Comparison of ENCODE assay signal across 9 mouse cellular contexts in the genomic region with DNA sequence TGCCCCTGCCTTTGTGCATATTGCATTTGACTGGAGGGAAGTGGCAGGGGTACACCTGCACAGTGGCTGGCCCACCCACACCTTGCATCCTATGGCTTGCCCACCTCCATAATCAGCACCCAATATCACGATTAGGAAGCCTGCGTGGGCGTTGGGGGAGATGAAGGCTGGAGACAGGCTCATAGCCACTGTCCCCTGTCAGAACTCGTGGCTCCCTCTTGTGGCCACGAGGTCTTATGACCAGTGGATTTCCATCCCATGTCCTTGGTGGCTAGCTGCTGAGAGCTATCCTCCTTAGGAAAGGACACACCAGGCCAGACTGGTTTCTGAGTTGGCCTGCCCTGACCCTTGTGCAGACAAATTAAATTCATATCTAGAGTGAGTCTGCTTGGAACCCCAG.
A peak's percentile ranks its signal among the peaks of the same experiment; 100 is the strongest.
DNase-seq lines count a peak whose midpoint lies in the region; ATAC-seq and TF ChIP-seq lines count a peak whose summit lies in the region.
"Had no signal": no experiment of that assay in that cellular context is flagged by ENCODE, and none has a peak within 500 bp of the region (broad histone marks: within the 10 kb centered on the region; RNA-seq: fewer than 3 reads in every experiment).

No protein-coding gene starts in this region.

- peaks cover 20% of the 10 kb centered on the region; the same call in 1 of the 2 replicates for H3K27me3 ChIP-seq in heart, embryonic 10.5 days (ENCODE audit: insufficient read depth, poor library complexity, severe bottlenecking)
- no peaks in the 10 kb centered on the region for H3K27me3 ChIP-seq in intestine, embryonic 14.5 days (replicated peaks; ENCODE audit: control insufficient read depth, insufficient read depth, low read length)
- H3K27me3 ChIP-seq in midbrain, embryonic 13.5 days: no peaks in the 10 kb centered on the region
- H3K27me3 ChIP-seq in small intestine, adult 2 months (ENCODE audit: control insufficient read depth, insufficient read depth, low read length): no peaks in the 10 kb centered on the region

- no peak overlapping the region for H3K9ac ChIP-seq in intestine, embryonic 14.5 days (ENCODE audit: low read length)
- H3K9ac ChIP-seq in midbrain, embryonic 13.5 days (replicated peaks): 0 out of 2 replicates have a peak overlapping the region, but pooled peaks have one; percentile 19

- 0 out of 2 replicates have a peak, but pooled peaks have one; percentile 48 for ATAC-seq in intestine, embryonic 14.5 days (replicated peaks; ENCODE audit: low FRiP score, low TSS enrichment, low read depth)
- peak; percentile 51 for ATAC-seq in midbrain, embryonic 13.5 days

- H3K4me2 ChIP-seq in intestine, embryonic 14.5 days (ENCODE audit: low read length): no peak overlapping the region
- H3K4me2 ChIP-seq in midbrain, embryonic 13.5 days (replicated peaks): no peak overlapping the region; the same call in 1 of the 2 replicates

- TF ChIP-seq POLR2A in small intestine, adult 2 months (IDR thresholded peaks at IDR 0.05; ENCODE audit: low read depth, low read length): no peak

- H3K9me3 ChIP-seq in heart, embryonic 10.5 days: no peaks in the 10 kb centered on the region
- H3K9me3 ChIP-seq in intestine, embryonic 14.5 days (ENCODE audit: control insufficient read depth, low read length): no peaks in the 10 kb centered on the region
- no peaks in the 10 kb centered on the region for H3K9me3 ChIP-seq in midbrain, embryonic 13.5 days

- H3K4me3 ChIP-seq in heart, embryonic 10.5 days: no peak overlapping the region
- H3K4me3 ChIP-seq in intestine, embryonic 14.5 days (ENCODE audit: low read depth, low read length): no peak overlapping the region
- no peak overlapping the region for H3K4me3 ChIP-seq in midbrain, embryonic 13.5 days (replicated peaks)
- H3K4me3 ChIP-seq in small intestine, adult 2 months (ENCODE audit: low read depth, low read length): no peak overlapping the region
- H3K4me3 ChIP-seq: myocyte had no signal

- no peak overlapping the region for H3K27ac ChIP-seq in heart, embryonic 10.5 days
- H3K27ac ChIP-seq in intestine, embryonic 14.5 days (ENCODE audit: low read depth): no peak overlapping the region
- no peak overlapping the region for H3K27ac ChIP-seq in midbrain, embryonic 13.5 days
- H3K27ac ChIP-seq in small intestine, adult 2 months (ENCODE audit: insufficient read depth, low read depth, low read length): no peak overlapping the region

- 6% methylated on average over 5 of the region's 5 CpGs for WGBS in heart, embryonic 10.5 days
- WGBS in intestine, embryonic 14.5 days: 1% methylated on average over 5 of the region's 5 CpGs
- WGBS in midbrain, embryonic 13.5 days: under 1% methylated on average over 5 of the region's 5 CpGs
- under 1% methylated on average over 5 of the region's 5 CpGs for WGBS in small intestine, adult 2 months

- TF ChIP-seq CTCF in small intestine, adult 2 months (IDR thresholded peaks at IDR 0.05; ENCODE audit: extremely low read depth, insufficient read length, insufficient replicate concordance, low read depth, low read length): peak; percentile 75

- intact Hi-C loops in left cerebral cortex, postnatal 14 days (cut with DNase I): loop anchor here (2.0 kb wide), 2 partner anchors 36 to 256 kb away; no protein-coding TSS in a partner anchor

- peaks cover 32% of the 10 kb centered on the region for H3K4me1 ChIP-seq in heart, embryonic 10.5 days
- peaks cover 5% of the 10 kb centered on the region for H3K4me1 ChIP-seq in intestine, embryonic 14.5 days (replicated peaks; ENCODE audit: control insufficient read depth, insufficient read depth, low read length)
- H3K4me1 ChIP-seq in midbrain, embryonic 13.5 days (replicated peaks): peaks cover 31% of the 10 kb centered on the region
- H3K4me1 ChIP-seq in small intestine, adult 2 months (ENCODE audit: control insufficient read depth, insufficient read depth, insufficient read length, low read length): no peaks in the 10 kb centered on the region

- H3K36me3 ChIP-seq in heart, embryonic 10.5 days: no peaks in the 10 kb centered on the region
- no peaks in the 10 kb centered on the region for H3K36me3 ChIP-seq in intestine, embryonic 14.5 days (ENCODE audit: control insufficient read depth, insufficient read depth, low read length)
- H3K36me3 ChIP-seq in midbrain, embryonic 13.5 days: no peaks in the 10 kb centered on the region
- no peaks in the 10 kb centered on the region for H3K36me3 ChIP-seq in small intestine, adult 2 months (ENCODE audit: control insufficient read depth, insufficient read depth, low read length)

- peak; percentile 94 for DNase-seq in heart, adult 11 months
- DNase-seq in heart, embryonic 10.5 days (ENCODE audit: low spot score): no peak
- peak; percentile 87 to 88 for DNase-seq in cerebellum, postnatal 36 days
- peak; percentile 11 to 36 for DNase-seq in gastrocnemius, adult 8-10 months (ENCODE audit: low spot score in 2 of 2)
- peak; percentile 79 for DNase-seq in intestine, embryonic 14.5 days (ENCODE audit: low spot score)
- DNase-seq in left cerebral cortex, postnatal 14 days (ENCODE audit: low spot score in 2 of 2): peak; percentile 78 to 79
